Mouse (Mus musculus) 416B (cell line): Measurements from ENCODE around the gene Gm5089.

Source experiments
- DNase-seq: peaks from one replicate; pipeline ENCODE4 v3.0.0; 2011; ENCODE audit warnings: low read depth

The Gm5089 gene

DNA sequence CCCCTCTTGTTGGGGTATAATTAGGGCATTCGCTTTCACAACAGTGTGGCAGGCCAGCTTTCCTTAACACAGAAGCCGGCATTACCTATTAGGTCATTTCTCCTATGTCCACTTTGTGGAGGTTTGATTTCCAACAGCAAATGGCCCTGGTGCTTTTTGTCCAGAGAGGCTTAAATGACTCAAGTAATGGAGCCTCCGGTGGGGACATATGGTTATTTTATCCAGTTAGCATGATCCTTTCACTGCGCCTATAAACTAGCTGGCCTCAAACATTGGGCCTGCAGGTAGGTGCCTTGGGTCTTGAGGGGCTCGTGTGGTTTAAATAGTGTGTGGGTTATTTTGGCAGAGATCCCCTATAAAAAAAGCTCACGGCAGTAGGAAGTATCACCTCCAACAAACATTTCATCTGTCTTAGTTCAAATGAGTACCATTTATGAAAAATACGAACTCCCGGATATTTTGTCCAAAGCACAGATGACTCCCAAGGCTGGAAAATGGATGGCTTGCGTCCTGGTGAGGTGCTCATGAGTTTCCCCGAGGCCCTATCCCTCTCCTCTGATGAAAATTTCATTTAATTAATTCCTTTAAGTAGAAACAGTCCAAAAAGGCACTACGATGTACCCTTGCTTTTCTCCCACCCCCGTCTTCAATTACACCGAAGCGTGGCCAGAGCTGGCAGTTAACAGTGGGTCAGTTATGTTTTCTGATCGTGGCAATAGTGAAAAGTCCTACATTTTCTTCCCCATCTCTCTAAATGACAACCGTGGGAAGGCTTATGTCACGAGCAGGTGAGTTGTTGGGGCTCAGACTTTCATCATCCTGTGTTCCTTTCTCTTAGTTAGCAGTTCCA lies 64.4 kb downstream of the Gm5089 start:
- DNase-seq, result no peak

DNA sequence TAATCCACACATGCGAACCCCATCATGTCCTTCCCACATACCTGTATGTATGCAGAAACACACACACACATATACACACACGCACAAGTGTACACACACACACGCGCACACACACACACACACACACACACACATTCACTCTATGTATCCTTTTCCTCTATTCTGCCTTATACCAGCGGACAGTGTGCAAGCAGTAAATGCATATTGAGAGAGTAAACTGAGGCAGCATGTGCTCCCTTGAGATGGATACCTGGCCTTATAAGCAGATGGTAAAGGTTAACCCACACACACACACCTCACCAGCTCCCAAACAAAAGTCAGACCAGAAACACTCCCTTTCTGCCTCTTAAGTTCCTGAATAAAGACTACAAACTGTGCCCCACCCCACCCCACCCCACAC lies 65.2 kb downstream of the Gm5089 start:
- DNase-seq, result no peak

DNA sequence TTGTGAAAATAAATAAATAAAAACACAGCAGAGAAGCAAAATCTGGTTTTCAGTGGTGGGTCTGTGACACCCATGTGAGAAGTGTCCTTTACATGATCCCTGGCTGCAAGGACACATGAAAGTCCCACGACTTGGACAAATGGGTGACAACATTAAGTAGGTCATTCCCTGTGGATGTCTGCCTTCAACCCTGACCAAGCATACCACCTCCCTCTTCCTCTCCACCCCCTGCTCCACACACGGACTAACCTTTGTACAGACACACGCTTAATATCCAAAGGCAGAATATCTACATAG lies 65.7 kb downstream of the Gm5089 start:
- DNase-seq, result no peak
